Mouse (Mus musculus) ZHBTc4 (cell line): Measurements from ENCODE around the gene Itgav.

Source experiments
- DNase-seq: peaks from one replicate; pipeline ENCODE4 v3.0.0-alpha.2; 2011; ENCODE audit warnings: low read depth, low spot score

Itgav gene

DNA sequence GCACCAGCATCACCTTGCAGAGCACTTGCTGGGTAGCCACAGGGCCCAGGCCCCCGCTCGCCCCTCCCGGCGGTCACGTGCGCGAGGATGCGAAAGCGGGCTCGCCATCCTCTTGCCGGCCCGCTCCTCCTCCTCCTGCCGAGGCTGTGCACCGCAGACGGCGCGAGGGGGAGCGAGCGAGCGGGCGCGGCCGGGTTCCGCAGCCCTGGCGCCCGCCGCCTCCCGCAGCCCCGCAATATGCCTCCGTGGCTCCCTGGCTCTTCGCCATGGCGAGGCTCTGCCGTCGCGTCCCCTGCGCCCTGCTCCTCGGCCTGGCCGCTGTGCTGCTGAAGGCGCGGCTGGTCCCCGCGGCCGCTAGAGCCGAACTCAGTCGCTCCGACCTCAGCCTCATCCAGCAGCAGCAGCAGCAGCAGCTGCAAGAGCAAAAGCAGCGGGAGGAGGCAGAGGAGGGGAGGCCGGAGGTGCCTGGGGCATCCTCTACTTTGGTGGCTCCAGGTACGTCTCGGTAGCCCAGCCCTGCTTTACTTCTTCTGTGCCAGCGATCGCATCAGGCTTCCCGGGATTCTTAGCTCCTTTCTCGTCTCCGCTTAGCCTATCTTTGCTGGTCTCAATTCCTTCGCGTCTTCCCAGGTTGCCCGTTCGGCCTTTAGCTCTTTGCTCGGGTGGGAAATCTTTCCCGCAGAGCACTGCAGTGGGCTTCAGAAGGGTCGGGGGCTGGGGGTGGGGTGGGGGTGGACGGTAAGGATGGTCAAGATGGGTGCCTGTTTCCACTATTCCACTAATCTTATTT lies 88.5 kb downstream of the Itgav start, which contains the start of gene Fam171b:
TSS of gene Fam171b (plus strand) at position 154 of the 790 bp plus-strand sequence.
- peak; percentile 85 for DNase-seq

DNA sequence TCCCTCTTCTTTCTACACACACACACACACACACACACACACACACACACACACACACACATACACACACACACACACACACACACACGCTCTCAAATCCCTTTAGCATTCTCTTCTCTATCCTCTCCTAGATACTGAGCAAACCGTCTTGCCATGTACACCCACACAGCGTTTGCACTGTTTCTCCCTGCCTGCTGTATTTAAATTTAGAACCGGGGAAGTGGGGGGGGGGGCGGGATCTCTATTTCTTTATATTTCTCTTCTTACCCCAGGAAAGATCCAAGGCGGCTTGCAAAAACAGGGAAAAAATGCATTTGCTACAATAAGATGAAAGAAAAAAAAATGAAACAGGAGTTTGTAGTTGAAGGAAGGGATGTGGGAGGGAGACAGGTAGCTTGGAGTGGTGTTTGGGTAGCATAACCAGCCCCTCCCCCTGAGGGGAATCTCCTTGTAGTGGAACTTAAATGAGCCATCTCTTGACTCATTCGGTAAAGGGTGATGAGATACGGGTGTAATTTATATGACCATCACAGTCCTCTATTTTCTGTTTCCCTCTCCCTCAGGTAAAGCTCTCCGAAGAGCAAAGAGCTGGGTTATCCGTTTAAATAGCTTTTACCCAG lies 89.2 kb downstream of the Itgav start:
- peak; percentile 8 for DNase-seq

DNA sequence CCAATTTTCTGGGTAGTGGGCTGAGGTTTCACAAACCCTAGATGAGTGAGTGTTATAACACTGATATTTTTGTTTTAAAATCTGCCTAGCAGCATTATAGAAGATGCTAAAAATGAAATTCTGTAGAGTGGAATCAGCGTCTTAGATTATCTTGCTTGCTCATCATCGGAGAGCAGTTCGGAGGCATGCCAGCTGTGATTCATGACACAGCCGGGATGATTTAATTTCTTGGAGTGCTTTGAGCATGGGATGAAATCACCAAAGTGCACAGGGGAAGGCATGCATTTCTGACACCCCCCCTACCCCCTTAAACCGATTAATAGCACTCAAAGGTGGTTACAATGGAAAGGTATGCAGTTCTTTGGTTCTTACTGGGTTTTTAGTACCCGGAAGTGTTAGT lies 89.8 kb downstream of the Itgav start:
- no peak for DNase-seq

DNA sequence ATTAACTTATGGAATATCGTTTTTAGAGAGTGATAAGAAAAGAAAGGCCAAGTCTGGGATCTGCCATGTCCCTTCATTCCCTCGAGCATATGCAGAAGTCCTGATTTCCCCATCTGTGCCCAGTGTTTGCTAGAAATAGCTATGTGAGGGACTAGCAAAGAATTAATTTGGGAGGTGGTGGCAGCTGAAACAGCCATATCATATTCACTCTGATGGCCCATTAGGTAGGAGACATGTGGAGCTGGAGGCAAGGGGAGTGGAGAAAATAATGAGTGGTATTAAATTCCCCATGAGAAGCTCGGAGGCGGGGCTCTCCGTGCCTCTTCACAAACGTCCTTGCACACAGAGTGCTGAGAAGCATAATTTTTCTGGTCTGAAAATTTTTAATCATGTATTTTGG lies 92.0 kb downstream of the Itgav start:
- DNase-seq: no peak

DNA sequence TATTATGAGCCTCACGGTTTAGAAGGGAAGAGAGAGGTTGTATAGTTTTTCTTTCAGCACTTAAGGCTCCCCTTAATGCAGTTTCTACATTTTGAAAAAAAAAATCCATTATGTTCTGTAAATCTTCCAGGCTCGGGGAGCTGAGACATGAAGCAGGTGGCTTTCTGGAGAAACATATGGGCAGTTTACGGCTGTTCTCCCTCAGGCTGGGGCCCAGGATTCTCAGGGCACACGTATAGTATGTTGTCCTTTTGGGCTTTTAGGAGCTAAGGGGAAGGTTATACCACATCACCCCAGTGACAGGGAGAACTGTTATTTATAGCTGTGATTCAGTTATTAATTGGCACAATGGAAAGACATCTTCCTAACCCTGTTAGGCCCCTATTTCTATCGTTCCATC lies 101.0 kb downstream of the Itgav start:
- DNase-seq: no peak

DNA sequence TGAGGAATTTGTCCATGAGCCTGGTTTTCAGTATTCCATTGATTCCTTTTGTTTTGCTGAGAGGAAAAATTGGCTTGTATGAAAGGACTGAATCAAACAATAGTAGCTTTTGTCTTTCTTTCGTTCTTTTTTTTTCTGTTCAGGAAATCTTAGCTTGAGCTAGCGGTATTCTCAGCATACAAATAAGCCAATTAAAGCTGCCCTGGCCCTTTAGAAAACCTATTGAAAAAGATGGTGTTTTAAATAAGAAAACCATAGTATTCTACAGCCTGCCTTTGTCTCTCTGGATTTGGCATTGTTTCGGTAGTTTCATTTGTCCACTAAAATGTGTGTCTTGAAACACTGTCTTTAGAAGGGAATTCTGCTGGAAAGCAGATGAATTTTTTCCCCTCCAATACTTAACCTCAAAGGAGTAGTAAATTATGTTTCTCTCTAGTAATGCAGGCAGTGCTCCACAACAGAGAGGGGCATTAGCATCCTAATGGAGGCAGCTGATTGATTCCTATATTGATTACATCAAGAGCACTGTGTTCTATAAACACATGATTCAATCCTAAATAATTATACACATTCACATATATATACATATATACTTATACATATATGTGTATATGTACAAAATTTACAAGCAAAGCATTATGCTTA lies 104.8 kb downstream of the Itgav start:
- no peak for DNase-seq

DNA sequence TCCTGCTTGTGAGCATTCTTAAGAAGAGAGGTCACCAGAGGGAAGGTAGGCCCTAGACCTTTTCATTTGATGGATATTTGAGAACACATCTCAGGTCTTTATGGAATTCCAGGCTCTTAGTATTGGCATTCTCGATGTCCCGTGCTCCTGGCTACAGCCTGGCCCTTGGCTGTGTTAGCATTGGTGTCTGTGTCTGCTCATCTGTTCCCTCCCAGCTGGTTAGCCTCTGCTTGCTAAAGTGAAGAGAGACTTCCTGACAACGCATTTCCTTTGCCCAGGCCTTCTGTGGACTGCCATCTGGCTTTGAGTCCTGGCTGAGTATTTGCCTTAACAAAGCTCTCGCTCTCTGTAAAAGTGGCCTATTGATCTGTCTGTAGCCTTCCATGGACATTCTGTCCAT lies 108.7 kb downstream of the Itgav start:
- no peak for DNase-seq

DNA sequence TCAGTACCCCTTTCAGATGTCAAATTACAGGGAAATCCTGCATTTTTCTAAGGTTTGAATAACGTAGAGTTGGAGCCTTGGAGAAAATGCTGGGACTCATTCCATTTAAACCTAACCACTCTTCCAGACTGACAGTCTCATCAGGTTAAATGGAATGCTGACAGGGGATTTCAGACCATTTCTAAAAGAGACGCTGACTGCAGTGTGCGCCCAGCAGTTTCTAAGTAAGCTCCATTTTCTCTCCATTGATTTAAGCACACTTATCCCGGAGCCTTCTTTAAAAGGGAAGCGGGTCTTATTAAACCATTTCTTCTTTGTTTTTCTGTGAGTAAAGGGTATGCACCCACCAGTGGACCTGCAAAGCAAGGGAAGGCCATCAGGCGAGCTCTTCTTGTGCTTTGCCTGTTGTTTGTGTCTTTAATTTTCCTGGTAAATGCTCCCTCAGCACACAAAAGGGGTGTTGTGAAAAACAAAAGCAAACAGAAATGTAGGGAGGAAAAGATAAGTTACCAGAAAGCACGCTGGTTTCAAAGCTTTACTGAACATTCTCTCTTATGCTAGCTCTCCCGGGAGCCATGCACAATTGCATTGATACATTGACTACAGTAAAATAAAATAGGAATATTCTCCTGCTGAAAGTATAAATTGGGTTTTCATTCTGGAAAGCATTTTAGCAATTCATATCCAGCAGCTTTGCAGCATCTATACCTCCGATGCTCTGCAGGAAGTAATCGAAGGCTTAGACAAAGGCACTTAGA lies 111.3 kb downstream of the Itgav start:
- no peak for DNase-seq

DNA sequence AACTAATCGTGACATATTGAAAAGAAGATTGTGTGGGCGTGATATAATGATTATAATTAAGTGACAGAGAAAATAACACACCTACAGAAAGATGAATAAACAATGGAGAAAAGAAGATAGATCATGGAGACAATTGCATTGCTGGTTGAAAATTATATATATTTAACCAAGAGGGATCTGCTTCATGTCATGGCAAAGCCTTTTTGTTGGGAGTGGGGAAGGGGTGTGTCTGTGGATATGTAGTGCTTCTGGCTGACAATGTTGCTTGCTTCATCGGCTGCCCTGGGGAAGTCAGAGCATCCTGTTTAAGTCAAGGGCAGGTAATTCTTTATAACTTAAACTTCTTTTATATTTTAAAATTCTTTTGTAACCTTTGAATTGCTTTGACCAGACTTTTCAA lies 124.3 kb downstream of the Itgav start:
- no peak for DNase-seq

DNA sequence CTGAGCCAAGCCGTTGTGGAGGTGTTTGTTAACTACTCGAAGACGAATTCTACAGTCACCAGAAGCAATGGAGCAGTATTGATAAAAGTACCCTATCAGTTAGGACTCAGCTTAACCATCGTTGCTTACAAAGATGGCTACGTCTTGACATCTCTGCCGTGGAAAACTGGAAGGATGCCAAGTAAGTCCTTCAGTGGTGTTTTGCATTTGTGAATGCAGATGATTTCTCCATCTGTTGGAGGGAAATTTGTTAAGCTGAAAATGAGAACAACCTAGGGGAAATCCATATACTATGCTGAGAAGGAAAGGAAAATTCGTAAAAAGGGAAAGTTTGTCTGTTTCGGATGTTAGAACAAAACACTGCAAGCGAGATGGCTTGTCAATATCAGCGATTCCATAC lies 129.2 kb downstream of the Itgav start:
- DNase-seq: no peak

DNA sequence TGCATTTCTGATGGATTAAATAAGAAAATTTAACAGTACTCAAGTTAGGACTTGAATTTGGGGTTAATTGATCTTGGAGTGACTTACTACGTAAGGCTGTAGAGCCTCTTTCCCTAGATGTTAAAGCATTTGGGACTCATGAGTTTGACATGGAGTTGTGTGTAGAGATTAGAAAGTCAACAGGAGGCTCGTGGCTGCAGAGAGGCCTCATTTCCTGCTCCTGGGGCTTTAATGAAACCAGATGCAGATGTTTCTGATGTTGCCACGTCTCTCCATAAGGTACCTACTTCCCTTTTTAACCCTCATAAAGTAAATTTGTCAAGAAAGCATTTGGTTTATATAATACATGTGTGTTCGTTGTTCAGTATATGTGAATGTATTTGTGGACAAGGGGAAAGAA lies 132.0 kb downstream of the Itgav start:
- DNase-seq: no peak
